Mouse (Mus musculus): Measurements from ENCODE around the gene Dusp6. TPM values are rescaled to one million over a fixed set of nuclear protein-coding genes. Genes with fewer than 3 reads are reported as not detected.

The Dusp6 gene
- polyA plus RNA-seq, 1 experiment, result not detected

- Histone ChIP-seq H3K4me3 (ENCODE audit: insufficient read depth, low read depth, low read length) (no peak overlapping the region), H3K4me1 (ENCODE audit: control insufficient read depth, insufficient read depth, low read length) (peaks cover 25% of the 10 kb centered on the region)
Measured at GRCm38 (mm10) chr10:99267621-99268020, 4.6 kb downstream of the Dusp6 start.

DNA sequence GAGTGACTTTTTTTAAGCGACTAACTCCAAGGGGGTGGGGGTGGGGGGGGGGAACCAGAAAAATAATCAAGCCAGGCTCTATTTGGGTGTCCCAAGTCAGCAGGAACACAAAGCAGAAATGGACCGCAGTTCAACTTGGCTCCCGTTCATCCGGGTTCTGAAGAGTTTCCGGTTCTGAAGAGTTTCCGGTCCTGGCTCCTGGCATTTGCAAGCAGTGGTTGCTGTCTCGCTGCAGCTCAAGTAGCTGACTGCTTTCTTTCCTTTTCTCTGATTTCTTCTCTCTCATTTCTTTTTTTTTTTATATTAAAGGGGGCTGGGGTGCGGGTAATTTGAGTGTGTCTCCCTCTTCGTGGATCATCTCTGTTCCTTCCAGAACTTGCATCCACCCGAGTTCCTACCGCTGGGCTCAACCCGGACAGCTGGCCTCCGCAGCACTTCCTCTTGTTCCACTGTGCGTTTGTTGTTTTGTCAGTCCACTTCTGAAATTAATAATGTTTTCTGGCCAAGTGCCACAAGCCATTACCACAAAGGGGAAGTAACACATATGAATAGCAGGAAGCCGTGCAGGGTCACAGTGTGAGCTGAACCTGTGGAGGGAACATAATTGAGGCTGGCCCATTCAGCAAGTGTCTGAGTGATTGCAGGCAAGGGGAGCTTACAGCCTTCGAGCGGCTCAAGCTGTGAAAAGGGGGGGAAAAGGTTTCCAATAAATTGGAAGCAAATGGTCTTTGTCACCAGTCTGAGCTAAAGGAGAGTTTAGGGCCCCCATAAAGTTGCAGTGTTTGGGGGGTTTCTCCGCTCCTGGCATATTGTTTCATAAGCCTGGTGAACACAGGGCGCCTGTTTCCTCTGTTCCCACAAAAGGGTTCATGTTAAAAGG lies 5.6 kb downstream of the Dusp6 start:
- Histone ChIP-seq H3K4me1 (ENCODE audit: control insufficient read depth, insufficient read depth, low read length) (peaks cover 25% of the 10 kb centered on the region), H3K4me3 (ENCODE audit: insufficient read depth, low read depth, low read length) (no peak overlapping the region), H3K27ac (ENCODE audit: insufficient read depth, low read depth, low read length) (no peak overlapping the region)
- TF ChIP-seq CTCF (IDR thresholded peaks at IDR 0.05; ENCODE audit: insufficient read depth, low read depth, low read length) (no peak), POLR2A (IDR thresholded peaks at IDR 0.05; ENCODE audit: insufficient read depth, low read depth, low read length) (no peak)
- 53% methylated on average over 19 of the region's 19 CpGs for WGBS

More at GRCm38 (mm10) chr10:99267621-99268020, 4.6 kb downstream of the Dusp6 start:
- TF ChIP-seq POLR2A (IDR thresholded peaks at IDR 0.05; ENCODE audit: insufficient read depth, low read depth, low read length) (no peak), CTCF (IDR thresholded peaks at IDR 0.05; ENCODE audit: insufficient read depth, low read depth, low read length) (no peak)
- no peak overlapping the region for H3K27ac ChIP-seq (ENCODE audit: insufficient read depth, low read depth, low read length)
- 71% methylated on average over 1 of the region's 1 CpGs for WGBS

- no peak overlapping the region for H3K27ac ChIP-seq (ENCODE audit: insufficient read depth, low read depth, low read length)
- WGBS, result 37% methylated on average over 4 of the region's 4 CpGs
Measured at GRCm38 (mm10) chr10:99269301-99269701, 6.3 kb downstream of the Dusp6 start.

DNA sequence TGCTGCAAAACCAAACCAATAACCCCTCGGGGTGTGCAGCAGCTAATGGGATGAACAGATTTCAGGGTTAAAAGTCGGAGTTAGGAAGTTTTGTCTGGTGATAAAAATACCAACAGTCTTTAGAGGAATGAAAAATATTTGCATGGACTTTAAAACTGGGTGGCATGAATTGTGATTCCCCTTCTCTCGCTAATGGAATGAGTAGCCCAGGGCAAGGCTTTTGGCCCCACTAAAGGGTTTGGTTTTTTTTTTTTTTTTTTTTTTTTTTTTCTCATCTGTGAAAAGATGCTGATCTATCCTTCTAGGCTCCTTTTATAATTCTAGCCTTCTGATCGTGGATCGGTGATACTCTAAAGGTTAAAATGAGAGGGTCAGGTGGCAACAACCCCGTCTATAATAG lies 6.7 kb downstream of the Dusp6 start:
- WGBS, result 72% methylated on average over 6 of the region's 6 CpGs
- no peak overlapping the region for H3K27ac ChIP-seq (ENCODE audit: insufficient read depth, low read depth, low read length)

More at GRCm38 (mm10) chr10:99269301-99269701, 6.3 kb downstream of the Dusp6 start:
- Histone ChIP-seq H3K4me1 (ENCODE audit: control insufficient read depth, insufficient read depth, low read length) (peaks cover 25% of the 10 kb centered on the region), H3K4me3 (ENCODE audit: insufficient read depth, low read depth, low read length) (no peak overlapping the region)
- TF ChIP-seq POLR2A (IDR thresholded peaks at IDR 0.05; ENCODE audit: insufficient read depth, low read depth, low read length) (no peak), CTCF (IDR thresholded peaks at IDR 0.05; ENCODE audit: insufficient read depth, low read depth, low read length) (no peak)

GRCm38 (mm10) chr10:99270406-99270805 lies 7.4 kb downstream of the Dusp6 start:
- no peak overlapping the region for H3K4me3 ChIP-seq (ENCODE audit: insufficient read depth, low read depth, low read length)
- no peak for TF ChIP-seq POLR2A (IDR thresholded peaks at IDR 0.05; ENCODE audit: insufficient read depth, low read depth, low read length)
- no peak for TF ChIP-seq CTCF (IDR thresholded peaks at IDR 0.05; ENCODE audit: insufficient read depth, low read depth, low read length)
- peaks cover 23% of the 10 kb centered on the region for H3K4me1 ChIP-seq (ENCODE audit: control insufficient read depth, insufficient read depth, low read length)
- WGBS, result 62% methylated on average over 10 of the region's 10 CpGs
- no peak overlapping the region for H3K27ac ChIP-seq (ENCODE audit: insufficient read depth, low read depth, low read length)

More for the DNA sequence above, 6.7 kb downstream of the Dusp6 start:
- Histone ChIP-seq H3K4me3 (ENCODE audit: insufficient read depth, low read depth, low read length) (no peak overlapping the region), H3K4me1 (ENCODE audit: control insufficient read depth, insufficient read depth, low read length) (peaks cover 23% of the 10 kb centered on the region)
- no peak for TF ChIP-seq CTCF (IDR thresholded peaks at IDR 0.05; ENCODE audit: insufficient read depth, low read depth, low read length)
- no peak for TF ChIP-seq POLR2A (IDR thresholded peaks at IDR 0.05; ENCODE audit: insufficient read depth, low read depth, low read length)

GRCm38 (mm10) chr10:99271016-99271415 lies 8.0 kb downstream of the Dusp6 start:
- Histone ChIP-seq H3K27ac (ENCODE audit: insufficient read depth, low read depth, low read length) (no peak overlapping the region), H3K4me1 (ENCODE audit: control insufficient read depth, insufficient read depth, low read length) (peaks cover 20% of the 10 kb centered on the region), H3K4me3 (ENCODE audit: insufficient read depth, low read depth, low read length) (no peak overlapping the region)
- TF ChIP-seq CTCF (IDR thresholded peaks at IDR 0.05; ENCODE audit: insufficient read depth, low read depth, low read length) (no peak), POLR2A (IDR thresholded peaks at IDR 0.05; ENCODE audit: insufficient read depth, low read depth, low read length) (no peak)
- WGBS, result 93% methylated on average over 11 of the region's 11 CpGs

DNA sequence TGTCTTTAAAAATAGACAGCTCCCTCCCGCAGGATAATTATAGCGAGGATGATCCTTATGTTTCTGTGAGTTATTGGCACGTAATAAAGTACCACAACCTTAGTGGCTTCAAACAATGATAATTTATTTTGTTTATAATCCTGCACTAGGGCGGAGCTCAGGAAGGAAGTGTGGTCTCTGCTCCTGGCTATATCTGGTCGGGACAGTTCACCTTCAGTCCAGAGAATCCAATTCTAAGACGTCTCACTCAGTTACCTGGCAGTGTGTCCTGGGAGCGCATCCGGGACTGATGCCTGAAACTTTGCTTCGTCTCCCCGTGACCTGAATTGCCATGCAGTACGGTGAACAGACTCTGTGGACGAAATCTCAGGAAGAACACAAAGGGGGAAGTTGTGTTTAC lies 10.0 kb downstream of the Dusp6 start:
- Histone ChIP-seq H3K4me1 (ENCODE audit: control insufficient read depth, insufficient read depth, low read length) (peaks cover 18% of the 10 kb centered on the region), H3K27ac (ENCODE audit: insufficient read depth, low read depth, low read length) (no peak overlapping the region), H3K4me3 (ENCODE audit: insufficient read depth, low read depth, low read length) (no peak overlapping the region)
- 91% methylated on average over 12 of the region's 12 CpGs for WGBS
- no peak for TF ChIP-seq POLR2A (IDR thresholded peaks at IDR 0.05; ENCODE audit: insufficient read depth, low read depth, low read length)
- no peak for TF ChIP-seq CTCF (IDR thresholded peaks at IDR 0.05; ENCODE audit: insufficient read depth, low read depth, low read length)

GRCm38 (mm10) chr10:99274640-99275039 lies 11.6 kb downstream of the Dusp6 start:
- H3K27ac ChIP-seq (ENCODE audit: insufficient read depth, low read depth, low read length), result no peak overlapping the region
- H3K4me1 ChIP-seq (ENCODE audit: control insufficient read depth, insufficient read depth, low read length), result 0 out of 2 replicates have a peak, but pooled peaks cover 7% of the 10 kb centered on the region
- TF ChIP-seq POLR2A (IDR thresholded peaks at IDR 0.05; ENCODE audit: insufficient read depth, low read depth, low read length), result no peak
- TF ChIP-seq CTCF (IDR thresholded peaks at IDR 0.05; ENCODE audit: insufficient read depth, low read depth, low read length), result no peak
- no peak overlapping the region for H3K4me3 ChIP-seq (ENCODE audit: insufficient read depth, low read depth, low read length)
- WGBS, result 92% methylated on average over 12 of the region's 12 CpGs

Data from olfactory bulb, adult 2 months (tissue).